Mouse (Mus musculus) thymus, adult 2 months (tissue): ENCODE measurements around the gene Ces1g. TPM values are rescaled to one million over a fixed set of nuclear protein-coding genes. Genes with fewer than 3 reads are reported as not detected.

Source experiments
- DNase-seq: peaks from one replicate; pipeline ENCODE4 v3.0.0; 2021
- H3K27ac ChIP-seq: fragments of 200-500 bp; 2 replicates; pipeline ENCODE4 v1.5.1; 2012; ENCODE audit warnings: low read length, control low read depth; ENCODE audit not compliant: control insufficient read depth, insufficient read depth
- H3K27me3 ChIP-seq: fragments of 200-500 bp; 2 replicates; pipeline ENCODE4 v1.6.1; 2012; ENCODE audit warnings: mild to moderate bottlenecking, low read length, moderate library complexity, mixed read lengths; ENCODE audit not compliant: control insufficient read depth, insufficient read depth
- H3K36me3 ChIP-seq: fragments of 200-500 bp; 2 replicates; pipeline ENCODE4 v1.6.1; 2012; ENCODE audit warnings: mild to moderate bottlenecking, low read length, moderate library complexity; ENCODE audit not compliant: control insufficient read depth, insufficient read depth
- H3K4me1 ChIP-seq: fragments of 200-500 bp; replicated peaks from 2 replicates; pipeline ENCODE4 v1.6.1; 2012; ENCODE audit warnings: low read length; ENCODE audit not compliant: control insufficient read depth, insufficient read depth
- H3K4me3 ChIP-seq: fragments of 200-500 bp; 2 replicates; pipeline ENCODE4 v1.5.1; 2012; ENCODE audit warnings: mild to moderate bottlenecking, low read length, control low read depth, moderate library complexity; ENCODE audit not compliant: control insufficient read depth, insufficient read depth
- CTCF ChIP-seq: fragments of 200-500 bp; IDR thresholded peaks from 2 replicates; pipeline ENCODE4 v1.5.1; 2012; ENCODE audit warnings: mild to moderate bottlenecking, control low read depth, low read length, moderate library complexity, borderline replicate concordance; ENCODE audit not compliant: control insufficient read depth, poor library complexity, insufficient read depth; ENCODE audit errors: extremely low read depth
- POLR2A ChIP-seq: fragments of 200-500 bp; IDR thresholded peaks from 2 replicates; pipeline ENCODE4 v1.6.1; 2012; ENCODE audit warnings: mild to moderate bottlenecking, low read length, control low read depth, moderate library complexity; ENCODE audit not compliant: control insufficient read depth, poor library complexity, insufficient read depth; ENCODE audit errors: extremely low read depth
- WGBS: fragments of 180-500 bp; shearing (Covaris S2); methylation state at CpG from one replicate; pipeline ENCODE4 v1.1.7; 2018; 5-methylcytosine and 5-hydroxymethylcytosine counted together
- polyA plus RNA-seq: library from polyadenylated mRNA; depleted of rRNA; stranded (reverse); fragments of >200 nt; gene quantifications from 2 replicates; pipeline ENCODE4 v1.2.3, GENCODE M21; 2012; rRNA removed

Ces1g gene
- polyA plus RNA-seq, 1 experiment: 0.05 TPM

- WGBS: 88% methylated on average over 4 of the region's 4 CpGs
- Histone ChIP-seq H3K27me3 (no peaks in the 10 kb centered on the region), H3K27ac (no peak overlapping the region), H3K36me3 (no peaks in the 10 kb centered on the region), H3K4me1 (no peaks in the 10 kb centered on the region), H3K4me3 (no peak overlapping the region)
- no peak for DNase-seq
- no peak for TF ChIP-seq POLR2A
- no peak for TF ChIP-seq CTCF
Observed at GRCm38 (mm10) chr8:93274609-93275008, 62.5 kb downstream of the Ces1g start.

DNA sequence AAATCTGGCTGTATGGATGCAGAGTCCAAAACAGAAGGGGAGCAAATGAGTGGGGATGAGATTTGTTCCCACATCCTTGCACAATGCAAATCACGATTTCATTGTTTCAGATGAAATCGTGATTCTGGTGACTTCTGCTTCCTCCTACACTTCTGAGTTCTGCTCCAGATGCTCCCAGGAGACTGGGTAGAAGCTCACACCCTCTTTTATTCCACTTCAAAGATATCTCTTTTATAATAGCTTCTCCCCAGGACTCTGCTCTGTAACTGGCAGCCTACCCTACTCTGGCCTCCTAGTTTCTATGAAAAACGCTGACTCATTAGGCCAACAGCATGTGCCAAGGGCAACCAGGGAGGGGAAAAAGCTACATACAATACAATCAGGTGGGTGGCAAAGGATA lies 63.8 kb downstream of the Ces1g start:
- Histone ChIP-seq H3K4me3 (no peak overlapping the region), H3K27me3 (no peaks in the 10 kb centered on the region), H3K27ac (no peak overlapping the region), H3K36me3 (no peaks in the 10 kb centered on the region), H3K4me1 (no peaks in the 10 kb centered on the region)
- 73% methylated on average over 3 of the region's 3 CpGs for WGBS
- TF ChIP-seq POLR2A (no peak), CTCF (no peak)
- DNase-seq: no peak

DNA sequence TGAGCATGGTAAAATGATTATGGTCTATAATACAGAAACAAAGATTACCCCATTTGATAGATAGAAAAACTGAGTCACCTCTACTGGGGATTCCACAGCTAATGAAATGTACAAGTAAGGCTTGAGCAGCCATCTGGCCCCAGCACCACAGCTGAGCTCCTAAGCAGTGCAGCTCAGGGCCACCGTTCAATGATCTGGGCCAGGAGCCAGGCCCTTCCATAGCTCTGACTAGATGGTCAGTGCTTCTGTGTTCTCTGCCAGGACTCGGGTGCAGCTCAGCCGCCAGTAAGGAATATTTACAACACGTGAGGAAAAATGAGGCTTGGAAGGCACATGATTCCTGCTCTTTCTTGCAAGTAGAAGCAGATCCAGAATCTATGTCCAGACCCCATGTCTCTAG lies 64.4 kb downstream of the Ces1g start:
- WGBS: 93% methylated on average over 4 of the region's 4 CpGs
- H3K4me1 ChIP-seq: no peaks in the 10 kb centered on the region
- no peaks in the 10 kb centered on the region for H3K27me3 ChIP-seq
- no peaks in the 10 kb centered on the region for H3K36me3 ChIP-seq
- H3K27ac ChIP-seq: no peak overlapping the region
- TF ChIP-seq CTCF (no peak), POLR2A (no peak)
- no peak for DNase-seq
- H3K4me3 ChIP-seq: no peak overlapping the region

- Histone ChIP-seq H3K4me3 (no peak overlapping the region), H3K36me3 (no peaks in the 10 kb centered on the region), H3K27me3 (no peaks in the 10 kb centered on the region), H3K4me1 (no peaks in the 10 kb centered on the region), H3K27ac (no peak overlapping the region)
- TF ChIP-seq POLR2A (no peak), CTCF (no peak)
- WGBS: 70% methylated on average over 2 of the region's 2 CpGs
- no peak for DNase-seq
Observed at GRCm38 (mm10) chr8:93261436-93261835, 75.7 kb downstream of the Ces1g start.

DNA sequence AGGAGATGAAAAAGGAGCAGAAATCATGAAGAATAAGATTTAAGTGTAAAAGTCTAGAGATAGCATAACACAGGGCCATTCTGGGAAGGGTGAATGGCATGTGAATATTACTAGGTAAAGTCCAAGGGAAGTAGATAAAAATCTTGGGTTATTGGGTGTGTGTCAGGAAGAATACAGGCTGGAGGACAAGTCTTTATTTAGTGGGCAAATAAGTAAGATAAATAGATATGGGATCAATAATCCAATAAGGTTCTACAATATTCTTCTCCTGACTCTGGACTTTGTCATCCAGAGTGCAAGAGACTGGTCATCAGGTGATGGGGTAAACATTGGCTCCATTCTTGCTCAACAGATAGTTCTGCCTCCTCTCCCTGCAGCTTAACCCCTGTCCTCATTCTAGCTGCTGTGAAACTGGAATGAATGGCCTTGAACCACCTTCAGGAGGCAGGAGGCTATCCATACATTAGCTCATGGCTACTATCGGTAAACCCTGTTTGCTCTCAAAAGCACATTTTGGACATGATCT lies 84.6 kb downstream of the Ces1g start:
- Histone ChIP-seq H3K4me3 (no peak overlapping the region), H3K4me1 (no peaks in the 10 kb centered on the region), H3K27me3 (no peaks in the 10 kb centered on the region), H3K27ac (no peak overlapping the region), H3K36me3 (no peaks in the 10 kb centered on the region)
- no peak for DNase-seq
- TF ChIP-seq POLR2A: no peak
- TF ChIP-seq CTCF: no peak
- 100% methylated on average over 1 of the region's 1 CpGs for WGBS

Other genes with a start within 250 kb of the Ces1g start
- 0.27 and 3.4 TPM in 2 replicates for gene Ces1c, start 206.0 kb downstream of the Ces1g start, polyA plus RNA-seq
- gene Ces1d, start 139.5 kb downstream of the Ces1g start, polyA plus RNA-seq: 94.3 and 110 TPM in 2 replicates
- gene Ces1e, start 107.7 kb downstream of the Ces1g start, polyA plus RNA-seq: 0.19 and 0.27 TPM in 2 replicates
- 2.8 and 3.0 TPM in 2 replicates for gene Ces1f, start 57.6 kb downstream of the Ces1g start, polyA plus RNA-seq
- 0.20 and 0.31 TPM in 2 replicates for gene Ces1h, start 42.4 kb upstream of the Ces1g start, polyA plus RNA-seq
- gene Ces5a, start 198.5 kb upstream of the Ces1g start, polyA plus RNA-seq: 1.1 TPM in 2 replicates